Mouse (Mus musculus) hindbrain, embryonic 10.5 days (tissue): ENCODE data around the gene Shank2. TPM values are rescaled to one million over a fixed set of nuclear protein-coding genes. Genes with fewer than 3 reads are reported as not detected.

Source experiments
- DNase-seq: peaks from one replicate; pipeline ENCODE4 v3.0.0-alpha.2; 2017; ENCODE audit warnings: low spot score
- H3K27ac ChIP-seq: fragments of 300-500 bp; sonication (generic); 2 replicates; pipeline ENCODE4 v1.5.1; 2016; ENCODE audit warnings: mild to moderate bottlenecking, moderate library complexity
- H3K27me3 ChIP-seq: fragments of 300-500 bp; sonication (generic); 2 replicates; pipeline ENCODE4 v1.6.1; 2016; ENCODE audit warnings: mild to moderate bottlenecking; ENCODE audit not compliant: poor library complexity, insufficient read depth, severe bottlenecking
- H3K36me3 ChIP-seq: fragments of 300-500 bp; sonication (generic); 2 replicates; pipeline ENCODE4 v1.6.1; 2016; ENCODE audit warnings: mild to moderate bottlenecking, moderate library complexity
- H3K4me1 ChIP-seq: fragments of 300-500 bp; sonication (generic); replicated peaks from 2 replicates; pipeline ENCODE4 v1.6.1; 2016; ENCODE audit warnings: mild to moderate bottlenecking
- H3K4me3 ChIP-seq: fragments of 300-500 bp; sonication (generic); 2 replicates; pipeline ENCODE4 v1.5.1; 2016; ENCODE audit warnings: mild to moderate bottlenecking, moderate library complexity
- H3K9me3 ChIP-seq: fragments of 300-500 bp; sonication (generic); 2 replicates; pipeline ENCODE4 v1.6.1; 2016; ENCODE audit warnings: mild to moderate bottlenecking, moderate library complexity
- WGBS: fragments of 180-500 bp; shearing (Covaris S2); methylation state at CpG from one replicate; pipeline ENCODE4 v1.1.7; 2016; 5-methylcytosine and 5-hydroxymethylcytosine counted together
- polyA plus RNA-seq: library from polyadenylated mRNA; unstranded; fragments of >200 nt; fragmentation: Nextera tagmentation; extraction: Ambion mirVana; gene quantifications from 2 replicates; pipeline ENCODE4 v1.2.1, GENCODE M21; 2016

Shank2 gene
- polyA plus RNA-seq, 1 experiment from 2014 or later, result 1.6 TPM

DNA sequence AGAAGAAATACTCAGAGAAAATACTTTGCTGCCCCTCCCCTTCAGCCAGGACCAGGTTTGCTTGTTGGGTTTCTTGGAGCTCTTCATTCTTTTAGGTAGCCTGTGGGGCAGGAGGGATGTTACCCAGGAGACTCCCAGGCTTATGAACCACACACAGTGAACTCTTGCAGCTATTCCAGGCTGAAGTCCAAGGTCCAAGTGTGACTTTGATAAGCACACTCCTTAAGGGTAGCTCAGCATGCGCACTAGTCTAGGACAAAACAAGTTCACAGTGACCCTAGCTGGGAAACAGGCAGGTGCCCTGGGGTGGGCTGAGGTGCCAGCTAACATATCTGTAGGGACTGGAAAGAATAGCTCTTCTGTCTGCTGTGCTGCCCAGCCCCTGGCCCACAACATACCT is 117.8 kb downstream of the Shank2 start:
- H3K27ac ChIP-seq, result no peak overlapping the region
- H3K4me1 ChIP-seq, result 0 out of 2 replicates have a peak, but pooled peaks cover 3% of the 10 kb centered on the region
- 0 out of 2 replicates have a peak, but pooled peaks cover under 1% of the 10 kb centered on the region for H3K9me3 ChIP-seq
- no peaks in the 10 kb centered on the region for H3K36me3 ChIP-seq
- H3K27me3 ChIP-seq, result no peaks in the 10 kb centered on the region
- 93% methylated on average over 1 of the region's 1 CpGs for WGBS
- no peak overlapping the region for H3K4me3 ChIP-seq
- DNase-seq, result no peak

DNA sequence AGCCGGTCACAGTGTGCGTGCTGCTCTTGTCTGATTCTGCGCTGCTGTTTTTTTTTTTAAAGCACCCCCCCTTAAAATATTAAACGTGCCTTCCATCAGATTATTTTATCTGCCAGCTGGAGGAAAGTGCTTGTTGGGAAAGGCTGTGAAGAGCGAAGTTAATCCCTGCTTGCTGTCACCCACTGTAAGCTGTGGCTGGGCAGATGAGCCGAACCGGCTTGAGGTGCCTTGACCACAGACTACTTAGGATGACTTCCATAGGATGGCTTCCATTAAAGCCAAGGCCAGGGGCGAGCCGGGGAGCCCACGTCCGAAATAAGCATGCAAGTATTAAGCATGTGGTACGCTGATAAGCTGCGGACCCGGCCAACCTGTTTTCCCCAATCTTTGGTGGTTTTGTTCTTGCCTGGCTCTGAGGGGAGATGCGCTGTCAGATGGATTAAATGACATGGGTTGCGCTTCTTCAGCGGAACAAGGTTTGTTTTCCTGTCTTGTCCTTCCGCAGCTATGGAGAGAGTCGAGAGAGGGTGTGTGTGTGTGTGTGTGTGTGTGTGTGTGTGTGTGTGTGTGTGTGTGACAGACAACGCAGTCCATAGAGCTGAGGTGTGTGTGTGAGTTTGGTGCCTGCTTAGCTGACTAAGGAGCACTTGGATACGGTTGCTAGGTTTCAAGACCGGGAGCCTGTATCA is 131.1 kb downstream of the Shank2 start:
- H3K27ac ChIP-seq, result no peak overlapping the region
- H3K4me1 ChIP-seq, result peaks cover 7% of the 10 kb centered on the region
- 84% methylated on average over 22 of the region's 22 CpGs for WGBS
- H3K9me3 ChIP-seq, result no peaks in the 10 kb centered on the region
- H3K36me3 ChIP-seq, result no peaks in the 10 kb centered on the region
- DNase-seq, result no peak
- H3K27me3 ChIP-seq, result no peaks in the 10 kb centered on the region
- no peak overlapping the region for H3K4me3 ChIP-seq

DNA sequence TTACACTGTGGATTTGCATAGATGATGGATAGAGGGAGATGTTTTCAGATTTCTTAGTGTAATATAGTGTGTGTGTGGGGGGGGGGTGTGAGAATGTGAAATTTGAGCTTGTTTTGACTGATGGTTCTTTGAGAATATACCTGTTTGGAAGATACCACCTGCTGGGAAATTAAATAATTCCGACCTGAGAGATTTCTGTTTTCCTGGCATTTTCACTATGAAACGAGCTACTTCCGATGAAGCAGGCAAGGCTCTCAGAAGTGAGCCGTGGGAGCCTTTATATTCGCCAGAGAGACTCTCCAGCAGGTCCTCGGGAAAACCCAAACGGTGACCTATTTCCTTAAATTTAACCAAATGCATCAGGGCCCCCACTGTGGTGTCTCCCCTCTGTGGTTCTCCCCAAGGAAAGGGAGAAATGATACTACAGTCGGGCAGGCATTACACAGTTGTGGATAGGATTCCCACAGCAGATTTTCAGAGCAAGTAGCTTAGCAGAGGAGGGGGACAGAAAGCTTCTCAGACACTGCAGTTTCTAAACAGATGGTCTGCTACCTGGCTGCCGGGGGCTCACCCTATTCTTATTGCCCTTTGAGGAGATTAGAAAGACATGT is 131.8 kb downstream of the Shank2 start:
- no peak overlapping the region for H3K4me3 ChIP-seq
- DNase-seq, result no peak
- WGBS, result 74% methylated on average over 9 of the region's 9 CpGs
- no peaks in the 10 kb centered on the region for H3K27me3 ChIP-seq
- peaks cover 7% of the 10 kb centered on the region for H3K4me1 ChIP-seq
- H3K36me3 ChIP-seq, result no peaks in the 10 kb centered on the region
- H3K9me3 ChIP-seq, result no peaks in the 10 kb centered on the region
- no peak overlapping the region for H3K27ac ChIP-seq

DNA sequence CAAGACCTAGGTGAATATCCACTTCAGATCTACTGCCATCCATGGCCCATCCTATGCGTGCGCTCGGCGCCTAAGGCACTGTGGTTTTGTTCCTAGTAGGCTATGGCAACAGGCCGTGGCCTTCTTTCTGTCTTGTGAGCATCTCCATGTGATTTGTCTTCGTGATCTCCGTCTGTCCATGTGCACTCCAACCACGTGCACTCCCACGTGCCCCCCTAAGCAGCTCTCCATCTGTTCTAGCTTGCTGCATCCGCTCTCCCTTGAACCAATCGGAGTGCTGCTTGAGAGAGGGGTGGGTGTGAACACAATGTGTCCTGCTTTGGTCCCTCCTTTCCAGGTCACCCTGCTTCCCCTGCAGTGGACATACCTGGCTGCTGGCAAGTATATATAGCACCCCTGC is 133.0 kb downstream of the Shank2 start:
- 91% methylated on average over 11 of the region's 11 CpGs for WGBS
- Histone ChIP-seq H3K4me1 (peaks cover 7% of the 10 kb centered on the region), H3K27me3 (no peaks in the 10 kb centered on the region), H3K27ac (no peak overlapping the region), H3K9me3 (no peaks in the 10 kb centered on the region), H3K4me3 (no peak overlapping the region), H3K36me3 (no peaks in the 10 kb centered on the region)
- DNase-seq, result no peak

DNA sequence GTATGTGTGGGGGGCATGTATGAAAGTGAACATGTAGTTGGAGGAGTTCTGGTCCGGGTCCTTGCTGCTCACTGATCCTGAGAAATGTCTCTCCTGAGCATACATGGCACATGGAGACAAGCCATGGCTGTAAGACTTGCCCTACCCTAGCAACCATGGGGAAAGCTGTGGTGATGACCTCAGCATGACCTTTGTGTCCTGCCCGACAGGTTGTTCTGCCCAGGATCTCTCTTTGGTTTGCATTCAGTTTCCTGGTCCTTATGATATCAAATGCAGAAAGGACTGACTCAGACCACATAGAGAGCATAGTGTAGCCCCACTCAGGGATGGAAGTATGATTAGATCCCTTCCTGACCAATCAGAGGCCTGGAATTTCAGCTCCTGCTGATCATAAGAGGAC is 136.1 kb downstream of the Shank2 start:
- Histone ChIP-seq H3K27ac (no peak overlapping the region), H3K36me3 (no peaks in the 10 kb centered on the region), H3K4me1 (peaks cover 7% of the 10 kb centered on the region), H3K9me3 (no peaks in the 10 kb centered on the region), H3K4me3 (no peak overlapping the region), H3K27me3 (no peaks in the 10 kb centered on the region)
- 70% methylated on average over 2 of the region's 2 CpGs for WGBS
- no peak for DNase-seq

DNA sequence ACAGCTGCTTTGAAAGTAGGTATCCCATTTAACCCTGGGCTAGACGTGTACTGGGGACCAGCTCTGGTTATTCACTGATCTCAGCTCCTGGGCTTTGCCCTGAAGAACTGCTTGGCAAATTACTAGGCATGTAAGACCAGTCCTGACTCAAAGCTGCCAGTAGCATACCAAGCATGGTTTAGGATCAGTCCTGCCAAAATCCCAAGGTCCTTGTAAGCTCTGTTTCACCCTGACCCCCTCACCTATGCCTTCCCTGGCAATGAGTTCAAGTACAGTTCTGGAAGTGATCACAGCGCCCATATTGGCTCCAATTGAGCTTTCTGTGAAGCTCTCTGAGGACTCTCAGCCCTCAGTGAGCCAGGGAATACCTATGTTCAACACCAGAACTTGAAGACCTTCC is 136.7 kb downstream of the Shank2 start:
- Histone ChIP-seq H3K4me1 (peaks cover 3% of the 10 kb centered on the region; the same call in 1 of the 2 replicates), H3K4me3 (no peak overlapping the region), H3K27ac (no peak overlapping the region), H3K36me3 (no peaks in the 10 kb centered on the region), H3K27me3 (no peaks in the 10 kb centered on the region), H3K9me3 (no peaks in the 10 kb centered on the region)
- WGBS, result 75% methylated on average over 2 of the region's 2 CpGs
- no peak for DNase-seq

DNA sequence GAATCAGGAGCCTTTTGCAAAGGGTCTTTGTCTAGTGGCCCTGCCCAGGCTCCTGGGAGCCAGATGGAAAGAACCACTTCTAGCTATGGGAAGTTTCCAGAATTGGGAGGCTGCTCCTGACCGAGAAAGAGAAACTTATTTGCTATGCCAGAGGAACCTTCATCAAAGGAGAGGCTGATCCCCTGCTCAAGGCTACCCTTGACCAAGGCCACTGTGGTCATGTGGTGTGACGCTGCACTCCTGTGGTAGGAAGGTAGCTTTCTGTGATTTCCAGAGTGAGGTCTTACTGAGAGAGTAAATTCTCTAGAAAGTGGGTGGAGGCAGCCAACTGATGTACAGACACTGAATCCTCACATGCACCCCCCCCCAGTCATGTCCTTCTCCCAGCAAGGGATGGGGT is 138.0 kb downstream of the Shank2 start:
- no peak overlapping the region for H3K27ac ChIP-seq
- H3K4me1 ChIP-seq, result peaks cover 6% of the 10 kb centered on the region; the same call in 1 of the 2 replicates
- no peaks in the 10 kb centered on the region for H3K9me3 ChIP-seq
- H3K36me3 ChIP-seq, result no peaks in the 10 kb centered on the region
- H3K4me3 ChIP-seq, result no peak overlapping the region
- H3K27me3 ChIP-seq, result no peaks in the 10 kb centered on the region
- DNase-seq, result no peak
- WGBS, result 80% methylated on average over 2 of the region's 2 CpGs

DNA sequence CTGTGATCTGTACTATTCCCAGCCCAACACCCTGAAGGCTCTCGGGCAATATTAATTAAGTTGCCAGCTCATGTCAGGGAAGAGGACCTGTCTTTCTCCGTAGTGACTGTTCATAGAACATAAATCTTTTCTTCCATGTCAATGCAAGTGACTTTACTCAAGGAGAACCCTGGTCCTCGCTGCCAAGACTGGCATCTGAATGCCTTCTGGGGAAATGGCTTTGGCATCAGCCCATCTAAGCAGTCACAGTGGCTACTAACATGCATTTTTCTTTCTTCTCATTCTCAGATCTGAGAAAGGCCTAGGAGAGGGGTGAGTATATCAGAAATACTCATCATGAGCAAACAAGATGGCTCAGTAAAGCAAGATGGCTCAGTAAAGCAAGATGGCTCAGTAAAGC is 138.7 kb downstream of the Shank2 start:
- DNase-seq, result no peak
- Histone ChIP-seq H3K4me1 (peaks cover 6% of the 10 kb centered on the region; the same call in 1 of the 2 replicates), H3K9me3 (no peaks in the 10 kb centered on the region), H3K27ac (no peak overlapping the region), H3K4me3 (no peak overlapping the region), H3K27me3 (no peaks in the 10 kb centered on the region), H3K36me3 (no peaks in the 10 kb centered on the region)
- 77% methylated on average over 3 of the region's 3 CpGs for WGBS

DNA sequence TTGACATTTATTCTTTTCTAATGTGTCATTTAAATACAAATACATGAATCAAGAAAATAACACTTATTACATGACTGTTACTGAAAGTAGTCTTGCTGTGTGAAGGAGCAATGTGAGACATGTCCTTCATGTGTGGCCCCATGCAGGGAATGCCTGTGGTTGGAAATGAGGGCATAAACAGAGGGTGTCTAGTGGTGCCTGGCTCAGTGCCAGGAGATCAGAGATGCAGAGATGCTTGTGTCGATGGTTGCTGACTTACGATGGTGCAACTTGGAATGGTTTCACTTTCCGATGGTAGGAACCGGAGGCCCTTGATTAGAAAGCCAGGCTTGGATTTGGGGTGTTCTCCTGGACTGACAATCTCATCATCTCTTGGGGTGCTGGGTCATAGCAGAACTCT is 140.3 kb downstream of the Shank2 start:
- DNase-seq, result no peak
- Histone ChIP-seq H3K4me1 (peaks cover 6% of the 10 kb centered on the region; the same call in 1 of the 2 replicates), H3K9me3 (no peaks in the 10 kb centered on the region), H3K27me3 (no peaks in the 10 kb centered on the region), H3K27ac (no peak overlapping the region), H3K4me3 (no peak overlapping the region), H3K36me3 (no peaks in the 10 kb centered on the region)
- WGBS, result 98% methylated on average over 4 of the region's 4 CpGs

DNA sequence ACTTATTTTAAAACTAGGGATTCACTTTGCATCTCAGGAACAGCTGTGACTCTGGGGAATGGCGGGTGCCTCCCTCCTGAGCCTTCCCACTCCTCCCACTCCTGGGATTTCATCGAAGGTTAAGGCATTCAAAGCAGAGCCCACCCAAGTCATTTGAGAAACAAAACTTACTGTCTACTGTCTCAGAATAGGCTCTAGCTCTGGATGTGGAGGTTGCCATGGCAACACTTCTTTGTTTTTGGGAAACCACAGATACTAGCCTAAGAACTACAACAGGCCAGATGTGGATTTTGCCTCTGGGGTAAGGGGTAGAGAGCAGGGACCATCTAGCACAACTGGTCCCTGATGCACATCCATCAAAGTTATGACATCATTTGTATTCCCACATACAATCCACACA is 142.2 kb downstream of the Shank2 start:
- no peak for DNase-seq
- peaks cover 6% of the 10 kb centered on the region; the same call in 1 of the 2 replicates for H3K4me1 ChIP-seq
- 58% methylated on average over 2 of the region's 2 CpGs for WGBS
- no peaks in the 10 kb centered on the region for H3K9me3 ChIP-seq
- H3K36me3 ChIP-seq, result no peaks in the 10 kb centered on the region
- H3K27me3 ChIP-seq, result no peaks in the 10 kb centered on the region
- H3K4me3 ChIP-seq, result no peak overlapping the region
- H3K27ac ChIP-seq, result no peak overlapping the region

DNA sequence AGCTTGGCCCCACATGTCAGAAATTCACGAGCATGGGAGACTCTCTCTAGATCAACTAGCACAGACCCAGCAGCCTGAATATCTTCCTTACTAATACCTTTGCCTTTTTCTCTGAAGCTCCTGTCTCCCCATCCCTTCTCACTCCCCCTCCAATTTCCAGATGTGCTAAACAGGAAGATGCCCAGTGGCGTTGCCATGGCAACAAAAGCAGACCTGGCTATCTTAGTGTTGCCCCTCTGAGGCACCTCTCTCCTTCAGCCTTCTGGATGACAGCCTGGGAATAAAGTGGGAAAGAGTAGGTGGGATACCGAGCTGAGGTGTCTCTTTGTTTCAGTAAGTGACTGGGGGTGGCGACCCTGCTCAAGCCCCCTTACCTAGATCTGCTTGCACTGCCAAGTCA is 146.4 kb downstream of the Shank2 start:
- no peak for DNase-seq
- H3K4me3 ChIP-seq, result no peak overlapping the region
- WGBS, result 81% methylated on average over 4 of the region's 4 CpGs

DNA sequence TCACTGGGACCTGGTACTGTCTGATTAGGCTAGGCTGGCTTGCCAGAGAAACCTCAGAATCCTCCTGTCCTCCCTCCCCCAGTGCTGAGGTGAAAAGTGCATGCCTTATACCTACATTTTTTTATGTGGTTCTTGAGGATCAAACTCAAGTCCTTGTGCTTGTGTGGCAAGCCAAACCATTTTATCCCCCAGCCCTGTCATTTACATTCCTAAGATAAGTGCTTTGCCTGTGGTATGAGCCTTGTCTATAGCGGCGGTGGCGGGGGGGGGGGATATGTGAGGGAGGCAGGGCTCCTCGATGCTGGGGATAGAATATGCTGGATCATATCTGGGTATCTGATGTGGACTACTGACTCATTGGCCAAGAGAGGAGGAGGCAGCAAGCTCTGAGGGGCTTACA is 151.4 kb downstream of the Shank2 start:
- no peaks in the 10 kb centered on the region for H3K36me3 ChIP-seq
- H3K4me3 ChIP-seq, result no peak overlapping the region
- H3K4me1 ChIP-seq, result peaks cover 16% of the 10 kb centered on the region
- H3K9me3 ChIP-seq, result no peaks in the 10 kb centered on the region
- DNase-seq, result no peak
- no peaks in the 10 kb centered on the region for H3K27me3 ChIP-seq
- WGBS, result 95% methylated on average over 4 of the region's 4 CpGs
- no peak overlapping the region for H3K27ac ChIP-seq

More for the DNA sequence above, 146.4 kb downstream of the Shank2 start:
- Histone ChIP-seq H3K9me3 (no peaks in the 10 kb centered on the region), H3K27ac (no peak overlapping the region), H3K36me3 (no peaks in the 10 kb centered on the region), H3K27me3 (no peaks in the 10 kb centered on the region), H3K4me1 (peaks cover 8% of the 10 kb centered on the region; the same call in 1 of the 2 replicates)

DNA sequence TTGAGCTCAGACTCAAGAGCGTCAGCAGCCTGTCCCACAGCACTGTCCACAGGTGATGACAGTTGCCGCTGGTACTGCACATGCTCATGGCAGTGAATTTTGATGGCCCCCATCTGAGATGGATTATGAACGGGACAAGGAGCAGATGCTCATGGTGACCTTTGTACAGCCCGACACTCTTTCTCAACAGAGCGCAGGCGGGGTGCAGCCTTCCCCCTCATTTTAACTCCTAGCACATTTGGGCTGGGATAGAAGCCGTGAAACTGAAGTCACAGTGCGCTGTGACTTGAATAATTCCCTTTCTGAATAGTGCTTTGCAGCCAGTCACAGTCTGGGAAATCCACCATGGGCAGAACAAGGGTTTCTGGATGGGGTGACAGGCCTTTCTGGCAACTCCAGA is 152.0 kb downstream of the Shank2 start:
- Histone ChIP-seq H3K27me3 (no peaks in the 10 kb centered on the region), H3K9me3 (no peaks in the 10 kb centered on the region), H3K4me1 (peaks cover 16% of the 10 kb centered on the region), H3K27ac (no peak overlapping the region), H3K36me3 (no peaks in the 10 kb centered on the region), H3K4me3 (no peak overlapping the region)
- WGBS, result 58% methylated on average over 8 of the region's 8 CpGs
- peak; percentile 18 for DNase-seq
